Mouse (Mus musculus) gastrocnemius, postnatal 14 days (tissue): ENCODE data around the gene Zfp689. TPM values are rescaled to one million over a fixed set of nuclear protein-coding genes. Genes with fewer than 3 reads are reported as not detected.
"Not testable (repeated sequence)": the region's sequence is repeated elsewhere in the genome, so short reads cannot be mapped to it uniquely, and the experiment has no call there.

Experiments
- DNase-seq: peaks from one replicate; pipeline ENCODE4 v3.0.0; 2021; ENCODE audit warnings: mixed read lengths
- intact Hi-C: fragments of 180-260 bp; cut with DNase I; formaldehyde crosslinking; loops from one replicate; pipeline ENCODE4 v1.15.1; 2025; ENCODE audit warnings: low total_unique reads
- total RNA-seq, 2 experiments: library from RNA; stranded (reverse); gene quantifications; 2 replicates each; pipeline ENCODE4 v1.2.3; 2021

Gene Zfp689
- total RNA-seq, 2 experiments from 2014 or later = 1.0 to 1.5 TPM

- DNase-seq = peak; percentile 63
- intact Hi-C loops = no loop called here
These were observed 22.7 kb upstream of the Zfp689 start for GRCm38 (mm10) chr7:127471646-127472010.

- peak; percentile 90 for DNase-seq
- intact Hi-C loops = no loop called here
These were observed 22.0 kb upstream of the Zfp689 start for GRCm38 (mm10) chr7:127470743-127471645.

GRCm38 (mm10) chr7:127470011-127470715 is 21.2 kb upstream of the Zfp689 start:
- intact Hi-C loops = no loop called here

GRCm38 (mm10) chr7:127466606-127467005 is 17.6 kb upstream of the Zfp689 start:
- DNase-seq = no peak
- intact Hi-C loops = no loop called here

More at GRCm38 (mm10) chr7:127470011-127470715, 21.2 kb upstream of the Zfp689 start:
- DNase-seq = no peak

- DNase-seq, intact Hi-C loops: not testable (repeated sequence)
These were observed 16.7 kb upstream of the Zfp689 start for GRCm38 (mm10) chr7:127465670-127466069.

GRCm38 (mm10) chr7:127465191-127465590 is 16.2 kb upstream of the Zfp689 start:
- intact Hi-C loops = no loop called here
- DNase-seq = no peak

GRCm38 (mm10) chr7:127459311-127459710 is 10.4 kb upstream of the Zfp689 start, which contains the start of gene Prr14:
Gene Prr14 (plus strand): TSS chr7:127459611.
- intact Hi-C loops, DNase-seq: not testable (repeated sequence)

- DNase-seq, intact Hi-C loops: not testable (repeated sequence)
These were observed 9.6 kb upstream of the Zfp689 start for GRCm38 (mm10) chr7:127458371-127459122.

GRCm38 (mm10) chr7:127454905-127455304 is 5.9 kb upstream of the Zfp689 start:
- DNase-seq = no peak
- intact Hi-C loops = no loop called here

GRCm38 (mm10) chr7:127453056-127453455 is 4.1 kb upstream of the Zfp689 start:
- DNase-seq = no peak
- intact Hi-C loops = no loop called here

- intact Hi-C loops = no loop called here
- DNase-seq = no peak
These were observed 1.0 kb upstream of the Zfp689 start for GRCm38 (mm10) chr7:127449966-127450365.

- intact Hi-C loops = no loop called here
- DNase-seq = no peak
These were observed 5.0 kb downstream of the Zfp689 start for GRCm38 (mm10) chr7:127443976-127444375.

GRCm38 (mm10) chr7:127437724-127438123 is 11.2 kb downstream of the Zfp689 start:
- intact Hi-C loops = no loop called here
- DNase-seq = no peak

- intact Hi-C loops = no loop called here
- DNase-seq = no peak
These were observed 13.8 kb downstream of the Zfp689 start for GRCm38 (mm10) chr7:127435206-127435605.

- no peak for DNase-seq
- intact Hi-C loops = no loop called here
These were observed 22.6 kb downstream of the Zfp689 start for GRCm38 (mm10) chr7:127426354-127426753.

GRCm38 (mm10) chr7:127425911-127426310 is 23.0 kb downstream of the Zfp689 start:
- intact Hi-C loops = no loop called here
- no peak for DNase-seq

- intact Hi-C loops = no loop called here
These were observed 23.7 kb downstream of the Zfp689 start for GRCm38 (mm10) chr7:127425291-127425690.

GRCm38 (mm10) chr7:127422247-127422646 is 26.7 kb downstream of the Zfp689 start:
- DNase-seq = no peak
- intact Hi-C loops = no loop called here

More at GRCm38 (mm10) chr7:127425291-127425690, 23.7 kb downstream of the Zfp689 start:
- DNase-seq = no peak

- intact Hi-C loops = no loop called here
- DNase-seq = peak; percentile 96
These were observed 27.4 kb downstream of the Zfp689 start, which contains the start of gene Zfp688 for GRCm38 (mm10) chr7:127421388-127422191. Gene Zfp688 (minus strand): TSS chr7:127422068.
